Mouse (Mus musculus) liver, embryonic 11.5 days (tissue): Measurements from ENCODE around the gene Flad1. TPM values are rescaled to one million over a fixed set of nuclear protein-coding genes. Genes with fewer than 3 reads are reported as not detected.
A peak's percentile ranks its signal among the peaks of the same experiment; 100 is the strongest.

ENCODE experiments used
- ATAC-seq: fragments of 200-750 bp; cut with Nextera tagmentation; replicated peaks from 2 replicates; pipeline ENCODE4 v1.8.0; 2017; ENCODE audit warnings: moderate number of reproducible peaks, mild to moderate bottlenecking, moderate TSS enrichment, moderate library complexity; ENCODE audit not compliant: low FRiP score
- DNase-seq: peaks from one replicate; pipeline ENCODE4 v3.0.0-alpha.2; 2017; ENCODE audit warnings: low spot score
- H3K27ac ChIP-seq: fragments of 300-500 bp; sonication (generic); 2 replicates; pipeline ENCODE4 v1.5.1; 2014; ENCODE audit warnings: mild to moderate bottlenecking, low read depth, low read length, control low read depth
- H3K27me3 ChIP-seq: fragments of 300-500 bp; sonication (generic); replicated peaks from 2 replicates; pipeline ENCODE4 v1.6.1; 2014; ENCODE audit warnings: low read length, mixed read lengths; ENCODE audit not compliant: control insufficient read depth, insufficient read depth
- H3K36me3 ChIP-seq: fragments of 300-500 bp; sonication (generic); 2 replicates; pipeline ENCODE4 v1.6.1; 2014; ENCODE audit warnings: mild to moderate bottlenecking, low read length, moderate library complexity, mixed read lengths; ENCODE audit not compliant: control insufficient read depth, insufficient read depth
- H3K4me1 ChIP-seq: fragments of 300-500 bp; sonication (generic); replicated peaks from 2 replicates; pipeline ENCODE4 v1.6.1; 2014; ENCODE audit warnings: low read length, mixed read lengths; ENCODE audit not compliant: control insufficient read depth, insufficient read depth
- H3K4me2 ChIP-seq: fragments of 300-500 bp; sonication (generic); 2 replicates; pipeline ENCODE4 v1.6.1; 2014; ENCODE audit warnings: mild to moderate bottlenecking, control low read depth, moderate library complexity
- H3K4me3 ChIP-seq: fragments of 300-500 bp; sonication (generic); 2 replicates; pipeline ENCODE4 v1.5.1; 2014; ENCODE audit warnings: low read depth, low read length, control low read depth
- H3K9ac ChIP-seq: fragments of 300-500 bp; sonication (generic); 2 replicates; pipeline ENCODE4 v1.6.1; 2014; ENCODE audit warnings: low read depth, low read length, control low read depth
- H3K9me3 ChIP-seq: fragments of 300-500 bp; sonication (generic); 2 replicates; pipeline ENCODE4 v1.6.1; 2016; ENCODE audit warnings: low read length, inconsistent platforms, mixed read lengths; ENCODE audit not compliant: control insufficient read depth
- WGBS: fragments of 180-500 bp; shearing (Covaris S2); extraction: QIAGEN DNeasy Blood & Tissue Kit; methylation state at CpG from one replicate; pipeline ENCODE4 v1.1.7; 2014; 5-methylcytosine and 5-hydroxymethylcytosine counted together
- polyA plus RNA-seq: library from polyadenylated mRNA; unstranded; fragments of >200 nt; fragmentation: Nextera tagmentation; extraction: Ambion mirVana; gene quantifications from 2 replicates; pipeline ENCODE4 v1.2.1, GENCODE M21; 2014

Flad1 gene
- 34.3 and 37.8 TPM in 2 replicates for polyA plus RNA-seq

DNA sequence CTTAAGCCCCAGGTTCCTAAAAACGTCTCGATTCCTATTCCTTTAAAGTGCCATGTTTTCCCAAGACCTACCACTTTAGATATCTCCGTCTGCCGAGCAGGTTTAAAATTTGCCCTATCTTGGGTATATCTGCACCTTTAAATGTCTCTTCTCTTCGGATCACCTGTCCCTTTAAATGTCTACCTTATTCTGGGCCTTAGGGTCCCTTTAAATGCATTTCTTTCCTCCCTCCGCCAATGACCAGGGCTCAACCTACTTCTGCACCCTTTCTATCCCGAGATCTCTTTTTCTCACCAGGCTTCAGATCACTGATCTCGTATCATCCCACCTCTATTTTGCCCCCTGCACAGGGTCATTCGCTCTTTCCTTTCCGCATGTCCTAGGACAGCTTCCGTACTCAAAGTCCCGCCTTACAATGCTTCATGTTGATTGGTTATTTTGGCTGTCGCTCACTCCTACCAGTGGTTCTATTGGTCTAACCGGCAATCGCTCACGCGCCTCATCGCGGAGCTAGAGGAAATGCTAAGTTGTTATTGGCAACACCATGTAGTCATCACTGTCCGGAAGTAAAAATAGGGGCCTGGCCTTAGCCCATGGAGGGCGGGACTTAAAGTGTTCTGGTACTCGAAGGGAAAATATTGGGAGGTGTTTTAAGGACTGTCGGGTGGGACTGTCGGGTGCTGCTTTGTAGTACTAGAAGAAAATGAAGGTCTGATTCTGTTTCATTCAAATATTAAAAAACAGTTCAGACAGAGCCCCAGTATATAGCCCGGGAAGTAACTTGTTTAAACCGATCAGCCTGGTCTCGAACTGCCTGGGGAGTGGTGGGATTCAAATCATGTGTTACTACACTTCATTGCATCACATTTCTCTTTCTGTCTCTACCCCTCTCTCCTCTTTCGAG is at the start of gene Flad1:
Gene Flad1 (minus strand): TSS at position 381 of the 904 bp plus-strand sequence.
- whole genome bisulfite sequencing: 5% methylated on average over 28 of the region's 28 CpGs
- no peaks in the 10 kb centered on the region for H3K27me3 ChIP-seq
- H3K36me3 ChIP-seq: peaks cover 28% of the 10 kb centered on the region
- H3K27ac ChIP-seq: peak within 1 kb of the TSS; percentile 62
- peak within 1 kb of the TSS; percentile 85 for H3K4me2 ChIP-seq
- H3K4me3 ChIP-seq: peak within 1 kb of the TSS; percentile 67
- no peaks in the 10 kb centered on the region for H3K9me3 ChIP-seq
- peak; percentile 90 for DNase-seq
- peaks cover 11% of the 10 kb centered on the region for H3K4me1 ChIP-seq
- peak within 1 kb of the TSS; percentile 67 for H3K9ac ChIP-seq
- peak; percentile 100 for ATAC-seq

DNA sequence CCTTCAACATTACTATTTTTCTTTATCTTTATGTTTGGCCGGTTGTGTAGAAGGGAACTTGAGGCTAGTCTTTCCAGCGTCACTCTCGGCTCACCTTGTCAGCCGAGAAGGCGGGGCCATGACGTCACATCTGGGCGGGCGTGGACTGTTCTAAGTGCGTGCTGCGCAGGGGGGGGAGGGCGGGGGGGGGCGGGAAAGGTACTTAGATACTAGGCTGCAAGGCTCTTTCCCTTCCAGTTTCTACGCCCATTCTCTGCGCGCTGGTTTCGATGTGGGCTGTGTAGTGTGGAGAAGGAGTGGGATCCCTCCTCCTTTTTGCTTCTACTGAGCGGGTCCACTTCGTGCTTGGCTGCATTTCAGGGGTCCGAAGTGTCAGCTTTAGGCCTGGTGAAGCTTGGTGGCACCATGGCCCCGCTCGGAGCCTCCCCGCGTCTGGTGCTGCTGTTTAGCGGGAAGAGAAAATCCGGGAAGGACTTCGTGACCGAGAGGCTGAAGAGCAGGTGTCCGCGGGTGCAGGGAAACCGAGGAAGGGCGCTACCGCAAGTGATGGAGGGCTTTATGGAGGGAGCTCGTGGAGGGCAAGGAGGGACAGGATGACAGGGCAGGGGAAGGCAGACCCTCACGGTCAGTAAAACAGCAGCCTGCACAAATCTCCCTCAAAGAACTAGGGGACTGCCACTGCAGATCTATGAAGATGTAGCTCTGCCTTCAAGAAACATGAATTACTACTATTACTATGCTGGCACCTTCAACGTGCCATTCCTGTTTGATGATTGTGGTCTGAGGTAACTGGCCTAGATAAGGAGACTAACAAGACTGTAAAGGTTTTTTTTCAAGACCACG is 47.5 kb upstream of the Flad1 start:
- WGBS: under 1% methylated on average over 35 of the region's 36 CpGs
- Histone ChIP-seq H3K9me3 (no peaks in the 10 kb centered on the region), H3K36me3 (no peaks in the 10 kb centered on the region), H3K9ac (peak overlapping the region; percentile 79), H3K27me3 (no peaks in the 10 kb centered on the region), H3K4me3 (peak overlapping the region; percentile 77), H3K27ac (peak overlapping the region; percentile 77), H3K4me1 (peaks cover 15% of the 10 kb centered on the region), H3K4me2 (peak overlapping the region; percentile 87)
- peak; percentile 88 for ATAC-seq
- DNase-seq: peak; percentile 92

DNA sequence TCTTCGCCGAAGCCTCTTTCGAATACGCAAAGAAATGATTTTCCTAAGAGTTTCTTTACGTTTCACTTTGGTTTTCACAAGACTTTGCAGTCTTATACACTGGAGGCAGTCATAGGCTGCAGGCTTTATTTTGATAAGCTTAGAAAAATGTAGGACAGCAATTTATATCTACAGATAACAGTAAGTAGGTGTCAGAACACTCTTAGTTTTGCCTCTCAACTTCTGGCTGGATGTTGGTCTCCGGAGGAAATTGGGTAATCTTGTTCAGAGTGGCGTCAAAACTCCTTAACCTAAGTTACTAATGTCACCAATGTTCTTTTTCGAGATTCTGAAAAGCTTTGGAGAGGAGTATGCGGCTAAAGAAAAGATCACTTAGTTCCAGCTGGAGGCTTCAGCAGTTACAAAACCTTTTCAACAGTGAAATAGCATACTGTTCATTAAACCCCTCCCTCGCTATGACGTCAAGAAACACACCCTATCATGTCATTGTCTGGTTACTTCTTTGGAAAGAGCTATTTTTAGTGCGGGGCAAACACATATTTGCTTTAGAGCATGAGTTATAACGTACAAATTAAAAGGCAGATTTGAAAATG is 46.8 kb upstream of the Flad1 start:
- ATAC-seq: peak; percentile 71
- peak overlapping the region; percentile 87 for H3K4me2 ChIP-seq
- H3K4me3 ChIP-seq: peak overlapping the region; percentile 77
- DNase-seq: no peak
- H3K27me3 ChIP-seq: no peaks in the 10 kb centered on the region
- H3K9ac ChIP-seq: no peak overlapping the region
- no peaks in the 10 kb centered on the region for H3K36me3 ChIP-seq
- H3K4me1 ChIP-seq: peaks cover 15% of the 10 kb centered on the region
- WGBS: 50% methylated on average over 13 of the region's 13 CpGs
- no peaks in the 10 kb centered on the region for H3K9me3 ChIP-seq
- peak overlapping the region; percentile 36 for H3K27ac ChIP-seq

DNA sequence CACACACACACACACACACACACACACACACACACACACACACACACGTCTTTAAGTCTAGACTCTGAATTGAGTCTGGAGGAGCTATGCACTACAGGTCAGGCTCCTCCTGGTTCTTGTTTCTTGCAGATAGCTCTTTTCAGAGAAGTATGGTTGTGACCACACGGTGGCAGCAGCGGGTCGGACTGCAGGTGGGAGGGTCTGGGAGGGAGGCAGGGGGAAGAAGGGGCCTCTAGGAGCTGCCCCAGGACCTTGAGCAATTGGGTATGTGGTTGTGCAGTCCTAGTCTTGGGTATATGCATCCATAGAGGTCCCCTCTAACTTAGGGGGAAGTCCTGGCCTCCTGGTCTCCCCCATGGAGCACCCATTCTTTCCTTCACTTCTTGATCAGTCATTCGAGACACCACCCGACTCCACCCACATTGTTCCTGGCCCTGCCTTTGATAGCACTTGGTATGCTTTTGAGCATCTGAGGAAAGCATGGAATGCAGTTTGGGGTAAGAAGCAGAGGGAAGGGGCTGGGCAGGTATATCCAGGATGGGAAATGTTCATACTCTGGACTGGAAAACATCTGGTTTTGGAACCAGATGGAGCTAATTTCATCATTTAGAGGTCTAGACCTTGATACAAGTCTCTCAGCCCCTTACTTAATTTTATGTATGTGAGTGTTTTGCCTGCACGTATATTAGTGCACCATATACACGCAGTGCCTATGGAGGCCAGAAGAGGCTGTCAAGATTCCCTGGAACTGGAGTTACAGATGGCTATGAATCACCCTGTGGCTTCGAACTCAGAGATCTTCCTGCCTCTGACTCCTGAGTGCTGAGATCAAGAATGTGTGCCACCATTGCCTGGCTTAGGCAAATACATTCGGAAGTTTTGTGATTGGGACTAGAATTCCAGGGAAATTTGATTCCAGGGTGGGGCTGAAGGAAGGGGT is 45.3 kb upstream of the Flad1 start:
- Histone ChIP-seq H3K4me1 (peaks cover 15% of the 10 kb centered on the region), H3K4me3 (no peak overlapping the region), H3K4me2 (peak overlapping the region; percentile 24), H3K27me3 (no peaks in the 10 kb centered on the region), H3K9me3 (no peaks in the 10 kb centered on the region), H3K36me3 (no peaks in the 10 kb centered on the region), H3K9ac (no peak overlapping the region), H3K27ac (no peak overlapping the region)
- DNase-seq (peak; percentile 84), ATAC-seq (peak; percentile 46)
- 38% methylated on average over 10 of the region's 10 CpGs for WGBS

DNA sequence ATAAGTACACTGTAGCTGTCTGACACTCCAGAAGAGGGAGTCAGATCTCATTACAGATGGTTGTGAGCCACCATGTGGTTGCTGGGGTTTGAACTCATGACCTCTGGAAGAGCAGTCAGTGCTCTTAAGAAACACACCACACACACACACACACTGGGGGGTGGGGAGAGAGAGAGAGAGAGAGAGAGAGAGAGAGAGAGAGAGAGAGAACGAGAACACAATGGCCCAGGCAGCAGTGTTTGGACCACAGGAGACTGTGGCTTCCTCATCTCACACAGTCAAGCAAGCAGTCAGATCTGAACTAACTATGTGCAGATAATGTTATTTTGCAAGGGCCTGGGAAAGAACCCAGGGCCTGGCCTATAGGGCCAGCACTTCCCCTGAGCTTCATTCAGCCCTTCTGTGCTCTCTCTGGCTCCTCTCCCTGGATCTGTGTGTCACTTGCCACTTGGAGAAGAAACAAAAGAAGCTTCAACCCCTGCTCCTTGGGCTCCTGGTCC is 44.2 kb upstream of the Flad1 start:
- Histone ChIP-seq H3K4me1 (peaks cover 19% of the 10 kb centered on the region), H3K9me3 (no peaks in the 10 kb centered on the region)
- WGBS: 55% methylated on average over 1 of the region's 1 CpGs

DNA sequence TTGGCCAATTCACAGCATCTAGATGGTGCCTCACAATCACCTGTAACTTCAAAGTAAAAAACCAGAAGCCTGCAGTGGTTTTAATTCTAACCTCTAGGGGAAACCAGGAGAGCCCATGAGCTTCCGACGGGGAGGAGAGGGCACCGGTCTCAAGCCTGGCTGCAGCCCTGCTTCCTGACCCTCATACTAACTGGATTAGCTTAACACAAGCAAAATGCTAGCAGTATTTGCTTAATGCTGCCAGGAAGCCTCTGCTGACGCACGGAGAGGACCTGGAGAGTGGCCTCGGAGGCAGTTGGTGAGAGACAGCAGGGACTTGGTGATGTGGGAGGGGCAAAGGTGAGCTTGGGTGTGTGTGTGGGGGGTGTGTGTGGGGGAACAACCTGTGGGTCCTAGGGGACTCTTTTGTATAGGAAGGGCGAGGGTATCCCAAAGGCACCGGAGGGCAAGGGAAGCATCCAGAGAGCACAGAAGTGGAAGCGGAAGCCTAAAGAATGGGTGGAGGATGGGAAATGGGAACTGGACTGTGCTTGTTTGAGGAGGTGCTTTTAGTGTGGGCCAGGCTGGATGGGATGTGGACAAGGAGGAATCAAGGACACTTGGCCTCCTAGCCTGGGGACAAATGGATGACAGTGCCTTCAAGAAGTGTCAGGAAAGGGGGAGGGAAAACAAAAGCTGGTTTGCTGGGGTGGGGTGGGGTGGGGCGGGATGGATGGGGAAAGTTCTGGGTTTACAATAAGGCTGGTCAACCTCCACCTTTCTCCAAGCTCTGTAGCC is 42.9 kb upstream of the Flad1 start, which contains the start of gene Pmvk:
Gene Pmvk (plus strand): TSS at position 141 of the 777 bp plus-strand sequence.
- no peaks in the 10 kb centered on the region for H3K27me3 ChIP-seq
- H3K4me1 ChIP-seq: peaks cover 17% of the 10 kb centered on the region
- no peaks in the 10 kb centered on the region for H3K36me3 ChIP-seq

More for the DNA sequence above, 44.2 kb upstream of the Flad1 start:
- no peak overlapping the region for H3K27ac ChIP-seq
- ATAC-seq: no peak
- DNase-seq: no peak
- H3K4me2 ChIP-seq: no peak overlapping the region
- no peaks in the 10 kb centered on the region for H3K36me3 ChIP-seq
- H3K27me3 ChIP-seq: no peaks in the 10 kb centered on the region
- H3K4me3 ChIP-seq: no peak overlapping the region
- no peak overlapping the region for H3K9ac ChIP-seq

DNA sequence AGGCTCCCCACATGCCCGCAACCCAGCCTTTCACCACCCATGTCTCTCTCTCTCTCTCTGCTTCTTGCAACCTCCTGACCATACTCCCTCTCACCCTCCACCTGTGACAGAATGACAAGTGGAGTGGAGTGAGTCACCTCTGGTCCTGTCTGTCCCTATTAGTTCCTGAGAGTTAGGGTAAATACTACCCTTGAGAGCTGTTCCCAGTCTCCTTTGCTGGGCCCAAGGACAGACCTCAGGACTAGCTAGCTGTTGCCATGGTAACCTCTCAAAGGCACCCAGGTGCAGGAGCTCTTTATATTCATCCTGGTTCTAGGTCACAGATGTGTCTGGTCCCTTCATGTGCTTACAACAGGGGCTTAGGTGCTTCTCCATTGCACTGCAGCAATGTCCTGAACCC is 40.2 kb upstream of the Flad1 start:
- Histone ChIP-seq H3K9me3 (no peaks in the 10 kb centered on the region), H3K4me3 (no peak overlapping the region), H3K27me3 (no peaks in the 10 kb centered on the region), H3K36me3 (no peaks in the 10 kb centered on the region), H3K9ac (no peak overlapping the region), H3K27ac (no peak overlapping the region), H3K4me1 (peaks cover 18% of the 10 kb centered on the region), H3K4me2 (no peak overlapping the region)
- WGBS: 76% methylated on average over 1 of the region's 1 CpGs
- ATAC-seq (no peak), DNase-seq (no peak)

More for the DNA sequence above, 42.9 kb upstream of the Flad1 start, which contains the start of gene Pmvk:
- DNase-seq: no peak
- 61% methylated on average over 10 of the region's 10 CpGs for WGBS
- ATAC-seq: no peak
- Histone ChIP-seq H3K9me3 (no peaks in the 10 kb centered on the region), H3K9ac (no peak within 1 kb of the TSS), H3K4me3 (no peak within 1 kb of the TSS), H3K4me2 (no peak within 1 kb of the TSS), H3K27ac (no peak within 1 kb of the TSS)
